Mouse (Mus musculus) adrenal gland, adult 10 weeks (tissue): ENCODE results near the gene Gm6356. TPM values are rescaled to one million over a fixed set of nuclear protein-coding genes. Genes with fewer than 3 reads are reported as not detected.

Source experiments
- polyA plus RNA-seq: library from polyadenylated mRNA; stranded (reverse); fragments of 350-450 nt; fragmentation: Illumina TruSeq; extraction: RNeasy Lipid Tissue Mini Kit (QIAGEN cat#74804); gene quantifications from one replicate; pipeline ENCODE4 v1.2.3, GENCODE M21; 2014; ENCODE audit warnings: low read depth, low replicate concordance

Gene Gm6356
- not detected for polyA plus RNA-seq

GRCm38 (mm10) chr14:6973718-6974117 is at the start of gene Gm6356:
TSS of gene Gm6356 (minus strand) at chr14:6973818.

Other genes starting within 250 kb of the Gm6356 start
- 1.5 TPM for gene Gm3636, start 231.5 kb downstream of the Gm6356 start, polyA plus RNA-seq
- not detected for gene Gm8362, start 199.4 kb downstream of the Gm6356 start, polyA plus RNA-seq
- not detected for gene Gm3642, start 133.5 kb downstream of the Gm6356 start, polyA plus RNA-seq
- gene Gm3667, start 83.9 kb downstream of the Gm6356 start, polyA plus RNA-seq: not detected
- gene Gm10406, start 53.6 kb upstream of the Gm6356 start, polyA plus RNA-seq: not detected
- gene Gm3685, start 71.2 kb upstream of the Gm6356 start, polyA plus RNA-seq: not detected
- 0.87 TPM for gene Gm3696, start 126.8 kb upstream of the Gm6356 start, polyA plus RNA-seq
- not detected for gene Gm6676, start 151.6 kb upstream of the Gm6356 start, polyA plus RNA-seq
- 2.0 TPM for gene Gm3512, start 200.7 kb upstream of the Gm6356 start, polyA plus RNA-seq
- not detected for gene Gm16434, start 220.7 kb upstream of the Gm6356 start, polyA plus RNA-seq